Mouse (Mus musculus) intestine, embryonic 16.5 days (tissue): ENCODE measurements around the gene Gm973. TPM values are rescaled to one million over a fixed set of nuclear protein-coding genes. Genes with fewer than 3 reads are reported as not detected.

Experiments used
- ATAC-seq: fragments of 200-750 bp; cut with Nextera tagmentation; 2 replicates; pipeline ENCODE4 v1.8.0; 2017; ENCODE audit warnings: moderate TSS enrichment, moderate library complexity
- H3K27ac ChIP-seq: fragments of 300-500 bp; sonication (generic); 2 replicates; pipeline ENCODE4 v1.5.1; 2014; ENCODE audit warnings: mild to moderate bottlenecking, low read length
- H3K27me3 ChIP-seq: fragments of 300-500 bp; sonication (generic); replicated peaks from 2 replicates; pipeline ENCODE4 v1.6.1; 2014; ENCODE audit warnings: low read length, control low read depth, mixed read lengths; ENCODE audit not compliant: control insufficient read depth, insufficient read depth
- H3K36me3 ChIP-seq: fragments of 300-500 bp; sonication (generic); 2 replicates; pipeline ENCODE4 v1.6.1; 2014; ENCODE audit warnings: low read length, control low read depth; ENCODE audit not compliant: control insufficient read depth, insufficient read depth
- H3K4me1 ChIP-seq: fragments of 300-500 bp; sonication (generic); 2 replicates; pipeline ENCODE4 v1.6.1; 2014; ENCODE audit warnings: low read length, control low read depth, mixed read lengths; ENCODE audit not compliant: control insufficient read depth, insufficient read depth
- H3K4me2 ChIP-seq: fragments of 300-500 bp; sonication (generic); 2 replicates; pipeline ENCODE4 v1.6.1; 2014; ENCODE audit warnings: low read depth, low read length, control low read depth
- H3K4me3 ChIP-seq: fragments of 300-500 bp; sonication (generic); 2 replicates; pipeline ENCODE4 v1.5.1; 2014; ENCODE audit warnings: mild to moderate bottlenecking, low read length
- H3K9ac ChIP-seq: fragments of 300-500 bp; sonication (generic); 2 replicates; pipeline ENCODE4 v1.6.1; 2014; ENCODE audit warnings: low read depth, low read length
- H3K9me3 ChIP-seq: fragments of 300-500 bp; sonication (generic); 2 replicates; pipeline ENCODE4 v1.6.1; 2016; ENCODE audit warnings: low read length, control low read depth; ENCODE audit not compliant: control insufficient read depth
- WGBS: fragments of 180-500 bp; shearing (Covaris S2); extraction: QIAGEN DNeasy Blood & Tissue Kit; methylation state at CpG from one replicate; pipeline ENCODE4 v1.1.7; 2014; 5-methylcytosine and 5-hydroxymethylcytosine counted together
- polyA plus RNA-seq: library from polyadenylated mRNA; unstranded; fragments of >200 nt; fragmentation: Nextera tagmentation; extraction: Ambion mirVana; gene quantifications from 2 replicates; pipeline ENCODE4 v1.2.1, GENCODE M21; 2015

The Gm973 gene
- polyA plus RNA-seq, 1 experiment from 2014 or later: 0.49 TPM

DNA sequence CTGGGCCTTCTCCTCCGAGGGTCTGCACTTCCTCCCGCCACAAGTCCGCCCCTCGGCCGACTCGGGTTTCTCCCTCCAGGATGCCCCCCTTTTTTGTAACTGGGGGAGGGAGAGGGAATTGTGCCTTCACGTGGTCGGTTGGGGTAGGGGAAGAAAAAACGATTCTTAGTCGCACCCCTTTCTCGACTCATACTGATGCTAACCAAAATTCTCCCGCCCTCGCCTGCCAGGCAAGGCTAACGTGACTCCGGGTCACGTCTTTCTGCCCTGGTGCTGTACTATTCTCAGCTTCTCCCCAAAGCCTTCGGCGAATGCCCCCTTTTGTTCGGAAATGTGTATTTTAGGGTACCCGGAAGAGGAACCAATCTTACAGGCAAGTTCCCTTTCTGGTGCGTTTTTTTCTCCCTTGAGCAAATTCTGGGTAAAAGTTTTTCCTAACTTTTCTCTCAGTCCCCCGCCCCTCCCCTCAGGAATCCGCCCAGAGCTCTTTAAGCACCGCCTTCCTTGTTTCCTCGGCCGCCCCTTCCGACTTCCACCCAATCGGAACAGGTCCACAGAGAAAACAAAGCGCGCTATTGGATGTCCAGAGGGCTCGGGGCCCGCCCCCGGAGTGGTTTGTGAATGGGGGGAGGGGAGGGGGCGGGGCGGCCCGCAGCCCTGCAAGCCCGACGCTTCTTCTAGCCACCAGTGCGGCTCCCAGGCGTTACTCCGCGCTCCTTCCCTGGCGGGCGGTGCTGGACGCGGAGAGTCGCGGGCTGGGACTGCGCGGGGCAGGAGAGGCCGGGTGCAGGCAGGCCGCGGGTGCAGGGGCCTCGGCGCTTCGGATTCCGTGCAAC lies 34.4 kb upstream of the Gm973 start:
- Histone ChIP-seq H3K27ac (peak overlapping the region; percentile 97), H3K9ac (peak overlapping the region; percentile 86), H3K4me2 (peak overlapping the region; percentile 97), H3K27me3 (no peaks in the 10 kb centered on the region), H3K9me3 (no peaks in the 10 kb centered on the region), H3K4me3 (peak overlapping the region; percentile 78), H3K4me1 (peaks cover 22% of the 10 kb centered on the region), H3K36me3 (no peaks in the 10 kb centered on the region)
- under 1% methylated on average over 56 of the region's 57 CpGs for WGBS
- ATAC-seq: peak; percentile 94

GRCm38 (mm10) chr1:59482331-59482695 lies 33.8 kb upstream of the Gm973 start, which contains the start of gene Fzd7:
Gene Fzd7, plus strand, starts transcription at chr1:59482424.
- Histone ChIP-seq H3K4me3 (peak within 1 kb of the TSS; percentile 78), H3K36me3 (no peaks in the 10 kb centered on the region), H3K9ac (peak within 1 kb of the TSS; percentile 86), H3K4me2 (peak within 1 kb of the TSS; percentile 97), H3K27ac (peak within 1 kb of the TSS; percentile 97), H3K4me1 (peaks cover 27% of the 10 kb centered on the region), H3K9me3 (no peaks in the 10 kb centered on the region), H3K27me3 (no peaks in the 10 kb centered on the region)
- ATAC-seq: peak; percentile 51
- WGBS: under 1% methylated on average over 35 of the region's 35 CpGs

DNA sequence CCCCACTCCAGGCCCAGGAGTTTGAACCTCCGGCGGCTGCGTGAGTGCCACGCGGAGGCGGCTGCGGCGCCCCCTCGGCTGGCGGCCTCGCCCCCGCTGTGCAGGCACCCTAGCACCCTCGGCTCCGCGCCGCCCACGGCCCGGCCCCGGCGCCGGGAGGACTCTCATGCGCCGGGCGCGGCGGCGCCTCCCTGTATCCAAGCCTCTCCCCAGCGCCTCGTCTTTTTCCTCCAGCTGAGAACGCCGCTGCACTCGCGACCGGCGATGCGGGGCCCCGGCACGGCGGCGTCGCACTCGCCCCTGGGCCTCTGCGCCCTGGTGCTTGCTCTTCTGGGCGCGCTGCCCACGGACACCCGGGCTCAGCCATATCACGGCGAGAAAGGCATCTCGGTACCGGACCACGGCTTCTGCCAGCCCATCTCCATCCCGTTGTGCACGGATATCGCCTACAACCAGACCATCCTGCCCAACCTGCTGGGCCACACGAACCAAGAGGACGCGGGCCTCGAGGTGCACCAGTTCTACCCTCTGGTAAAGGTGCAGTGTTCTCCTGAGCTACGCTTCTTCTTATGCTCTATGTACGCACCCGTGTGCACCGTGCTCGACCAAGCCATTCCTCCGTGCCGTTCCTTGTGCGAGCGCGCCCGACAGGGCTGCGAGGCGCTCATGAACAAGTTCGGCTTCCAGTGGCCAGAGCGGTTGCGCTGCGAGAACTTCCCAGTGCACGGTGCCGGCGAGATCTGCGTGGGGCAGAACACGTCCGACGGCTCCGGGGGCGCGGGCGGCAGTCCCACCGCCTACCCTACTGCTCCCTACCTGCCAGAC lies 33.2 kb upstream of the Gm973 start:
- peaks cover 33% of the 10 kb centered on the region for H3K4me1 ChIP-seq
- H3K9me3 ChIP-seq: no peaks in the 10 kb centered on the region
- ATAC-seq: peak; percentile 25
- peak overlapping the region; percentile 86 for H3K9ac ChIP-seq
- H3K27me3 ChIP-seq: no peaks in the 10 kb centered on the region
- peak overlapping the region; percentile 78 for H3K4me3 ChIP-seq
- H3K4me2 ChIP-seq: peak overlapping the region; percentile 97
- H3K27ac ChIP-seq: peak overlapping the region; percentile 96
- WGBS: under 1% methylated on average over 86 of the region's 88 CpGs
- H3K36me3 ChIP-seq: no peaks in the 10 kb centered on the region

DNA sequence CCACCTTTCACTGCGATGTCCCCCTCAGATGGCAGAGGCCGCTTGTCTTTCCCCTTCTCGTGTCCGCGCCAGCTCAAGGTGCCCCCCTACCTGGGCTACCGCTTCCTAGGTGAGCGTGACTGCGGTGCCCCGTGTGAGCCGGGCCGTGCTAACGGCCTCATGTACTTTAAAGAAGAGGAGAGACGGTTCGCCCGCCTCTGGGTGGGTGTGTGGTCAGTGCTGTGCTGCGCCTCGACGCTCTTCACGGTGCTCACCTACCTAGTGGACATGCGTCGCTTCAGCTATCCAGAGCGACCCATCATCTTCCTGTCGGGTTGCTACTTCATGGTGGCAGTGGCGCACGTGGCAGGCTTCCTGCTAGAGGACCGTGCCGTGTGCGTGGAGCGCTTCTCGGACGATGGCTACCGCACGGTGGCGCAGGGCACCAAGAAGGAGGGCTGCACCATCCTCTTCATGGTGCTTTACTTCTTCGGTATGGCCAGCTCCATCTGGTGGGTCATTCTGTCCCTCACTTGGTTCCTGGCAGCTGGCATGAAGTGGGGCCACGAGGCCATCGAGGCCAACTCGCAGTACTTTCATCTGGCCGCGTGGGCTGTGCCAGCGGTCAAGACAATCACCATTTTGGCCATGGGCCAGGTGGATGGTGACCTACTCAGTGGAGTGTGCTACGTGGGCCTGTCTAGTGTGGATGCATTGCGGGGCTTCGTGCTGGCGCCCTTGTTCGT lies 32.4 kb upstream of the Gm973 start:
- peaks cover 40% of the 10 kb centered on the region for H3K4me1 ChIP-seq
- H3K4me2 ChIP-seq: peak overlapping the region; percentile 97
- peak; percentile 18; the same call in 1 of the 2 replicates for ATAC-seq
- WGBS: 3% methylated on average over 46 of the region's 46 CpGs
- H3K27ac ChIP-seq: peak overlapping the region; percentile 28
- no peaks in the 10 kb centered on the region for H3K27me3 ChIP-seq
- H3K36me3 ChIP-seq: no peaks in the 10 kb centered on the region
- peak overlapping the region; percentile 78 for H3K4me3 ChIP-seq
- H3K9me3 ChIP-seq: no peaks in the 10 kb centered on the region
- peak overlapping the region; percentile 86 for H3K9ac ChIP-seq

DNA sequence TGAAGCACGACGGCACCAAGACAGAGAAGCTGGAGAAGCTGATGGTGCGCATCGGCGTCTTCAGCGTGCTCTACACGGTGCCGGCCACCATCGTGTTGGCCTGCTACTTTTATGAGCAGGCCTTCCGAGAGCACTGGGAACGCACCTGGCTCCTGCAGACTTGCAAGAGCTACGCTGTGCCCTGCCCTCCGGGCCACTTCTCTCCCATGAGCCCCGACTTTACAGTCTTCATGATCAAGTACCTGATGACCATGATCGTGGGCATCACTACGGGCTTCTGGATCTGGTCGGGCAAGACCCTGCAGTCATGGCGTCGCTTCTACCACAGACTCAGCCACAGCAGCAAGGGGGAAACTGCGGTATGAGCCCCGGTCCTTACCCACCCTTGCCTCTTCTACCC lies 31.8 kb upstream of the Gm973 start:
- Histone ChIP-seq H3K4me3 (peak overlapping the region; percentile 78), H3K27ac (peak overlapping the region; percentile 55), H3K9ac (peak overlapping the region; percentile 86), H3K36me3 (no peaks in the 10 kb centered on the region), H3K4me1 (peaks cover 46% of the 10 kb centered on the region), H3K27me3 (no peaks in the 10 kb centered on the region), H3K9me3 (no peaks in the 10 kb centered on the region), H3K4me2 (peak overlapping the region; percentile 97)
- no peak for ATAC-seq
- WGBS: 11% methylated on average over 21 of the region's 21 CpGs

DNA sequence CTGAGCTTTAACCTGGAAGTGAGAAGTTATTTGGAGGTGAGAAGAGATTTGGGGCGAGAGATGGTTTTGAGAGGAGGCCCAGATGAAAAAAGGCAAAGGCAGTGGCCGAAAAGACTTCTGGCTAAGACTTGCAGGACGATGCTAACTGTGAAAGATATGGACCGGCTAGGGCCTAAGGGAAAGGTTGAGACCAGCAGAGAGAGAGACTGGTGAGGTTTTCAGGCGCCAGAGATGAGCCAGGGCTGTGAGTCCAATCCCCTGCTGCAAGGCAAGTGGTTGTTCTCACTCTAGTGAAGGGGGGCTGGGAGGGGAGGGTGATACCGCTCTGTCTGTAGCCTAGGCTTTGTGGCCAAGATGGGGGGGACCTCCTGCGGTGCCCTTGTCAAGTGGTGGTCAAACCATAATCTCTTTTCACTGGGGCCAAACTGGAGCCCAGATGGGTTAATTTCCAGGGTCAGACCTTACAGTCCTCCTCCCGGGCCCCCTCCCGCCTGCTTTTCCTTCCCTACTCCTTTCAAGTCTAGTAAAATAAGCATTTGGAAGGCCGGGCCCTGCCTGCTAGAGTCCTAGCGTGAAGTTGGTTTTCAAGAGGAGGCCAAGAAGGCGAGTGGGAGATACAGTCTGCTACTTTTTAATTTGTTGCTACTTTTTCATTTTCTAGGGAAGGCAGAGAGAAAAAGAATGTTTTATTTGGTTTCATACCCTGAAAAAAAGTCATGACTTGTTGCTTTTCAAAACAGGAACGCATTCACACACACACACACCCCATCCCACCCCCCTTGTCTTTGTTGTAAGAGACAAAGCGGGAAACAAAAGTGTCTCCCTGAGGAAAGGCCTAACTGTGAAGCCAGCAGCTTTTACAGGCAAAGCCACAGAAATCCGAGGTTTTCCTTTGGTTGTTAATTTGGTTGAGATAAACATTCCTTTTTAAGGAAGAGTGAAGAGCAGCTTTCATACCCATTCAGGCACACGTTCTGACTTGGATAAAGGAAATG lies 31.0 kb upstream of the Gm973 start:
- no peak for ATAC-seq
- no peaks in the 10 kb centered on the region for H3K9me3 ChIP-seq
- no peaks in the 10 kb centered on the region for H3K27me3 ChIP-seq
- H3K9ac ChIP-seq: peak overlapping the region; percentile 86
- H3K27ac ChIP-seq: peak overlapping the region; percentile 55
- peak overlapping the region; percentile 78 for H3K4me3 ChIP-seq
- H3K4me2 ChIP-seq: peak overlapping the region; percentile 97
- no peaks in the 10 kb centered on the region for H3K36me3 ChIP-seq
- WGBS: 15% methylated on average over 16 of the region's 16 CpGs
- peaks cover 46% of the 10 kb centered on the region for H3K4me1 ChIP-seq

DNA sequence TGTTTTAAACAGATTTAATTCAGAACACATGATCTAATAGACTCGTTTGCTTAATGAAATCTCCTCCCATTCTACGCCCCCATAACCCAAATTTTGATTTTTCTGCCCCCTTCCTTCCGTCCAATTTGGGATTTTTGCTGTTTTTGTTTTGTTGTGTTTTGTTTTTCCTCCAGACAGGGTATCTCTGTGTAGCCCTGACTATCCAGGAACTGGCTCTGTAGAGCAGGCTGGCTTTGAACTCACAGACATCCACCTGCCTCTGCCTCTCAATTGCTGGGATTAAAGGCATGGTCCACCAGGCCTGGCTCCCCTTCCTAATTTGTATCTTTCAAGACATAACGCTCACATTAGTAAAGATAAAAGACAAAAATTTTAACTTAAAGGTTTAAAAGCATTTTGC lies 30.3 kb upstream of the Gm973 start:
- H3K27ac ChIP-seq: no peak overlapping the region
- ATAC-seq: no peak
- H3K9me3 ChIP-seq: no peaks in the 10 kb centered on the region
- no peaks in the 10 kb centered on the region for H3K27me3 ChIP-seq
- 48% methylated on average over 4 of the region's 4 CpGs for WGBS
- H3K4me3 ChIP-seq: peak overlapping the region; percentile 78; the same call in 1 of the 2 replicates
- peak overlapping the region; percentile 97 for H3K4me2 ChIP-seq
- H3K36me3 ChIP-seq: no peaks in the 10 kb centered on the region
- H3K4me1 ChIP-seq: peaks cover 46% of the 10 kb centered on the region
- no peak overlapping the region; the same call in 1 of the 2 replicates for H3K9ac ChIP-seq

- H3K27me3 ChIP-seq: no peaks in the 10 kb centered on the region
- 8% methylated on average over 10 of the region's 10 CpGs for WGBS
- H3K4me1 ChIP-seq: peaks cover 55% of the 10 kb centered on the region
- peak overlapping the region; percentile 63 for H3K27ac ChIP-seq
- peak overlapping the region; percentile 20 for H3K4me3 ChIP-seq
- peak overlapping the region; percentile 51 for H3K4me2 ChIP-seq
- H3K36me3 ChIP-seq: no peaks in the 10 kb centered on the region
- no peaks in the 10 kb centered on the region for H3K9me3 ChIP-seq
- peak; percentile 32; the same call in 1 of the 2 replicates for ATAC-seq
- H3K9ac ChIP-seq: peak overlapping the region; percentile 61
These were observed 28.4 kb upstream of the Gm973 start for GRCm38 (mm10) chr1:59487651-59488051.
